Mouse (Mus musculus) gastrocnemius, postnatal 10 days (tissue): ENCODE results near the gene Vmn1r188. TPM values are rescaled to one million over a fixed set of nuclear protein-coding genes. Genes with fewer than 3 reads are reported as not detected.
A peak's percentile ranks its signal among the peaks of the same experiment; 100 is the strongest.
"Not testable (repeated sequence)": the region's sequence is repeated elsewhere in the genome, so short reads cannot be mapped to it uniquely, and the experiment has no call there.

Experiments
- DNase-seq: peaks from one replicate; pipeline ENCODE4 v3.0.0; 2021; ENCODE audit warnings: mixed read lengths
- long read RNA-seq, 2 experiments: library from polyadenylated mRNA; stranded (forward); transcript quantifications; one replicate each; pipeline ENCODE4 v2.0.0; 2021
- total RNA-seq, 2 experiments: library from RNA; stranded (reverse); gene quantifications; 2 replicates each; pipeline ENCODE4 v1.2.3; 2021

Vmn1r188 gene
- not detected for total RNA-seq
- long read RNA-seq, experiment 1, result 0 reads
- long read RNA-seq, experiment 2, result 0 reads

DNA sequence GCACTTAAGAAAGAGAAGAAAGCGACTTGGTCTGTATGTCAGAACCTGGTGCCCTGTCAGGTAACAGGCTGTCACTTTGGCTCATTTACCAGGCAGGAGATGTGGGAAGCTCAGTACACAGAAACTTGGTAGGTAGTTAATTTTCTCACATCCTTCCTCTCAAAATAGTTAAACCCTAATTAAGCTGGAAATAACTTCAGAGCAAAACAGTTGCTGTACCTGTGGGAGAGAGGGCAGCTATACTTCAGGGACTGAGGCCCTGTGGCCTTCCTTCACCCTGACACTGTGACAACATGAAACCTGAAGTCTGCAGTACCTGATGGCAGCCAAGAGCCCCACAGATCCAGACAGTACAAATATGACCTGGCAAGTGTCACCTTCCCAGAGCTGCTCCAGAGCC, at the start of gene Vmn1r188:
Gene Vmn1r188 (plus strand): TSS at position 301 of the 400 bp plus-strand sequence.
- not testable (repeated sequence) for DNase-seq

DNA sequence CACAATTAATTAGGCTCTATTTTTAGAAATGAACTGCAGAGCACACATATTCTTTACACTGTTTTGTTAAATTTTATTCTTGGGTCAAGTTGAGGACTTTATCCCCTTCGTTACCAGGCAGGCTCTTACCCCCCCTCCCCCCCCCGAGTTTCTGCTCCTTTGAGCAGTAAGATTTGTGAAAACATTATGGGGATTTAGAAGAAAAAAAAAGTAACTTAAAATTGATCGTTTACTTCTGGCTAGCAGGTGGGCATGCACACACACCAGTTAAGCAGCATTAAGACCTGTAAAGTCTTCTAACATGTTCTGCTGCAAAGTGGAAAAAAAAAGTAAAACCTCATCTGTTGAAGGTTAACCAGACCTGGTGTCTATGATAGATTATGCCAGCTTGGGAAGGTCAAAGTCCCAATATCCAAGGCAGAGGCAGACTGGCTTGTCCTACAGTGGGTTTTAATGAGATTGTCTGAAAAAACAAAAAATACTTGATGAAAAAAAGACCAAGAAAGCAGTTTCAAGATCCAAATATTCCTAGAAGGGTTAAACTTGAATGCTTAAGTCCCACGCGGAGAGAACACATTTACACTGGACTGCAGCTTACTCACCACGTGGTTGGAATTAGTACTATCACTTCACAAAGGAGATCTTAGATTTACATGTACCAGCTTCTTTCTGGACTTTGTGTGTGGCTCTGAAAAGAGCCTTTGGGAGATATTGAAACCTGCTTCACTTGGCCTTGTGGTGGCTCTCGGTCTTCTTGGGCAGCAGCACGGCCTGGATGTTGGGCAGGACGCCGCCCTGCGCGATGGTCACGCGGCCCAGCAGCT, 49.6 kb upstream of the Vmn1r188 start:
- DNase-seq, result no peak

DNA sequence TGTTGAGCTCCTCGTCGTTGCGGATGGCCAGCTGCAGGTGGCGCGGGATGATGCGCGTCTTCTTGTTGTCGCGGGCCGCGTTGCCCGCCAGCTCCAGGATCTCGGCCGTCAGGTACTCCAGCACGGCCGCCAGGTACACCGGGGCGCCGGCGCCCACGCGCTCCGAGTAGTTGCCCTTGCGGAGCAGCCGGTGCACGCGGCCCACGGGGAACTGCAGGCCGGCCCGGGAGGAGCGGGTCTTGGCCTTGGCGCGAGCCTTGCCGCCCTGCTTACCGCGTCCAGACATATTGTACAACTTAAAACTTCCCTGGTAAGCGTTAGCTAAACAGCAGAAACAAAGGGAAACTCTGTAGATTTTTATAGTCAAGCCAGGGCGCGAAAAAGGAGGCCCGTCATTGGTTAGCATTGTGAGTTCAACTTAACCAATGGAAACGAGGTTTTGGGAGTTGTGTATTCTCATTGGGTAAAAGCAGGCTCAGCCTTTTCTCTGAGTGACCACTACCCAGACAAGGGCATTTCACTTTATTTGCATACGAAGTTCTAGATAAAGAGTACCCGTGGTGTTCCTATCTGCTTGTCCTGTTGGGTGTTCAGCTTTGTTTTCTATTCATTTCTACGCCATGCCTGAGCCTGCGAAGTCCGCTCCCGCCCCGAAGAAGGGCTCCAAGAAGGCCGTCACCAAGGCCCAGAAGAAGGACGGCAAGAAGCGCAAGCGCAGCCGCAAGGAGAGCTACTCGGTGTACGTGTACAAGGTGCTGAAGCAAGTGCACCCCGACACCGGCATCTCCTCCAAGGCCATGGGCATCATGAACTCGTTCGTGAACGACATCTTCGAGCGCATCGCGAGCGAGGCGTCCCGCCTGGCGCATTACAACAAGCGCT, 48.7 kb upstream of the Vmn1r188 start, which contains the start of the genes Hist1h2ah and Hist1h2bk:
Gene Hist1h2ah (minus strand): TSS at position 302 of the 882 bp plus-strand sequence.
Gene Hist1h2bk (plus strand): TSS at position 604 of the 882 bp plus-strand sequence.
- peak; percentile 64 for DNase-seq

DNA sequence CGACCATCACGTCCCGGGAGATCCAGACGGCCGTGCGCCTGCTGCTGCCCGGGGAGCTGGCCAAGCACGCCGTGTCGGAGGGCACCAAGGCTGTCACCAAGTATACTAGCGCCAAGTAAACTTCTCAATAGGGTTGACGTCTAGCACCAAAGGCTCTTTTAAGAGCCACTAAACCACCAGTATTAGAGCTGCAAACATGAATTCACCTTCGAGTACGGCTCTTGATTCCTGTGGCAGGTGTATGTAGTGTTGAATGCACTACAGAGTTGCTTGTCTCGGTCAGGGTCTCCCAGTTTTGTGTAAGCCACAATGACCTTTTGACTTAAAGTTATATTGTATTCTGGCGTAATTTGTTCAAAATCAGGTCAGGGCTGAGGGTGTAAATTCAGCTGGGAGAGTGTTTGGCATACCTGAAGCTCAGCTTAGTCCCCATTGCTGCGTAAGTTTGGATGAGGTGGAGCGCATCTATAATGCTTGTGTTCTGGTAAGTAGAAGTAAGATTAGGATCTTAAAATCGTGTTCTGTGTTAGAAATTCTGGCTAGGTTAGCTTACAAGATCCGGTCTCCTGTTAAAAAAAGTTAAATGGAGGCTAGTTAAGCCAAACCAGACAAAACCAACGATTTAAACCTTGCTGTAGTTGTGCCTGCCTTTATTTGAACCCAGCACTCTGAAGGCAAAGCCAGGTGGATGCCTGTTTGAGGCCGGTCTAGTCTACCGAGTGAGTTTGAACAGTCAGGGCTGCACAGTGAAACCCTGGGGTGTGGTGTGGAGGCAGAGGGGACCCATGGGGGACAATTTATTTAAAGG, 47.9 kb upstream of the Vmn1r188 start:
- no peak for DNase-seq

DNA sequence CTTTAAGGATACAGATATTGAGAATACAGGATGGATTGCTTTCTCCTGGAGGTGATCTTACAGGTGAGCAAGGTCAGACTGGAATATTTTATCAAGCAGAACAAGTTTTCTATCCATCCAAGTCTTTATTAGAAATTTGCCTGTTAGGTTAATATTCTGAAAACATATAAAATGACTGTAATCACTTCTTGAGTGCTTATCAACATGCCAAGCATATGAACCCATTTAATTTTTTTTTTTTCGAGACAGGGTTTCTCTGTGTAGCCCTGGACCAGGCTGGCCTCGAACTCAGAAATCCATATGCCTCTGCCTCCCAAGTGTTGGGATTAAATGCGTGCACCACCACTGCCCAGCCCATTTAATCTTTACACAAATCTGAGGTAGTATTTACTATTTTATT, 47.3 kb upstream of the Vmn1r188 start:
- no peak for DNase-seq

DNA sequence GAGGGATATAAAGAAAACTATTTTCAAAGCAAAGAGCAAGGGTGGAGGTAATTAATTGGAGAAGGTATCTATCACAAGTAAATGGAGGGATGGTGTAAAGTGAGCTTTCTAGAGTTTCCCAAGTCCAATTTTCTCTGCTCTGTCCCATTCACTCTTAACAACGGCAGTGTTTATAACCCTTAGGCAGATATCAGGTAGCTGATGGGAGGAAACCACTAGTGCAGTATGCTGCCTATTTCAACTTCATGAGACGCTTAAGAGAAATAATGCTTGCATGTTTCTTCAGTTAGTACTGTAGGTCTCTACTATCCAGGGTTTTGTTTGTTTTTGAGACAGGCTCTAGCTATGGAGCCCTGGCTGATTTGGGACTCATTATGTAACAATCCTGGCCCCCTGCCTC, 46.8 kb upstream of the Vmn1r188 start:
- no peak for DNase-seq

DNA sequence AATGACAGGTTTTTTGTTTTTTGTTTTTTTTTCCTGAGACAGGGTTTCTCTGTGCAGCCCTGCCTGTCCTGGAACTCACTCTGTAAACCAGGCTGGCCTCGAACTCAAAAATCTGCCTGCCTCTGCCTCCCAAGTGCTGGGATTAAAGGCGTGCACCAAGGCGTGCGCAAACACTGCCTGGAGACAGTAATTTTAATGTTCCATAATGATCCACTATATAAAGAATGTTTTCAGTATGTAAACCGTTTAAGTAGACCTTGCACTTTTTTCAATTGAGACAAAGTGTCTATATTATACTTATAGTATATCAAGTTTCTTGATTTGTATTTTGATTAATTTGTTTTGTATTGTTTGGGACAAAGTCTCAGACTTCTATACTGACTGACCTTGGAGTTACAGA, 44.9 kb upstream of the Vmn1r188 start:
- DNase-seq, result no peak

DNA sequence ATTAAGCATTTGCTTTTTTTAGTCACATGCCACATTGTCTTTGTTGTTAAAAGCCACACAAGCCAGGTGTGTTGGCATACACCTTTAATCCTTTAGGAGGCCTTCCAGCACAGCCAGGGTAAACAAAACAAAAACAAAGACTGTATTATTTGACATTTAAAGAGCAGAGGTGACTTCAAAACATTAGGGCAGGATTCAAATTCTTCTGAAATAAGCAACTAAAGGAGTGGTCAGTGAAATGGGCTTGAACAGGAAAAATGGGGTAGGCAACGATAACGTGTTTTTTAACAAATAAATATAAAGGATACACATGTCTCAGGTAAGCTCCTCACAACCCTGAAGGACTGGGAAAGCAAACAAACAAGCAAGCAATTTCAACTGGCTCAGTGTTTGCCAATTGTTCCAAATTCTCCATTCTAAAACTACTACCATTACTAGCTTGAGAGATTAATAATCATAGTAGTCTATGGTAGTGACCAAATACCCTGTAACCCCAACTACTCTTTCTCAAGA, 44.2 kb upstream of the Vmn1r188 start:
- DNase-seq, result no peak

DNA sequence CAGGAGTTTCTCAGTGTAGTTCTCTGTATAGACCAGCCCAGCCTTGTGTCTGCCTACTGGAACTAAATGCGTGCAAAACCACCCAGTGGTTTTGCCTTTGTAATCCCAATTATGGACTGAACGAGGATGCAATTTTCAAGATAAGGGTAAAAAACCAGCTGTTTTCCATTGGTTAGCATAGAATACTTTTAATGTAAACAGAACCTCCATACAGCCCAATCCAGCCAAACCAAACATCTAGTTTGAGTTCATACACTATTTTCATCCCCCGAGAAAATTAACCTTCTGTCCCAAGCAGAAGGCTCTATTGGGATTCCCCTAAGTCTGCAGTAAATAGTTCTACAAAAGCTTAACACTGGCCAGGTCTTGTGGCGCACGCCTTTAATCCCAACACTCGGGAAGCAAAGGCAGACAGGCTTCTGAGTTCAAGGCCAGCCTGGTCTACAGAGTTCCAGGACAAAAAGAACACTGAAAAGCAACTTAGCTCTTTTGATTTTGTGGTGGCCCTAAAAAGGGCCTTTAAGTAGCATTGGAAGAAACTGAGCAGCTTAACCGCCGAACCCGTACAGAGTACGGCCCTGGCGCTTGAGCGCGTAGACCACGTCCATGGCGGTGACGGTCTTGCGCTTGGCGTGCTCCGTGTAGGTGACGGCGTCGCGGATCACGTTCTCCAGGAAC, 43.6 kb upstream of the Vmn1r188 start:
- DNase-seq, result no peak

DNA sequence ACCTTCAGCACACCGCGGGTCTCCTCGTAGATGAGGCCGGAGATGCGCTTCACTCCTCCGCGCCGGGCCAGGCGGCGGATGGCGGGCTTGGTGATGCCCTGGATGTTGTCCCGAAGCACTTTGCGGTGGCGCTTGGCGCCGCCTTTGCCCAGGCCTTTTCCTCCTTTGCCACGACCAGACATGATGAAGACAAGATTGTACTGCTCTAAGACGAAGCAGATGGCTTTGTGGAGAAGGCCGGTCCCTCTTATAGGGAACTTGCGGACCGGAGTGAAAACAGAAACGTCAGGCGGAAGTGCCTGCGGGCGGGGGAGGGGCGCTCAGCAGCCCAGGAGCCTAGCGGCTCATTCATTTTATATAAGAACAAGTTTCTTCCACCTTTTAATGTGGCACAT, 43.1 kb upstream of the Vmn1r188 start, which contains the start of gene Hist1h4i:
Gene Hist1h4i (minus strand): TSS at position 221 of the 395 bp plus-strand sequence.
- peak; percentile 90 for DNase-seq

DNA sequence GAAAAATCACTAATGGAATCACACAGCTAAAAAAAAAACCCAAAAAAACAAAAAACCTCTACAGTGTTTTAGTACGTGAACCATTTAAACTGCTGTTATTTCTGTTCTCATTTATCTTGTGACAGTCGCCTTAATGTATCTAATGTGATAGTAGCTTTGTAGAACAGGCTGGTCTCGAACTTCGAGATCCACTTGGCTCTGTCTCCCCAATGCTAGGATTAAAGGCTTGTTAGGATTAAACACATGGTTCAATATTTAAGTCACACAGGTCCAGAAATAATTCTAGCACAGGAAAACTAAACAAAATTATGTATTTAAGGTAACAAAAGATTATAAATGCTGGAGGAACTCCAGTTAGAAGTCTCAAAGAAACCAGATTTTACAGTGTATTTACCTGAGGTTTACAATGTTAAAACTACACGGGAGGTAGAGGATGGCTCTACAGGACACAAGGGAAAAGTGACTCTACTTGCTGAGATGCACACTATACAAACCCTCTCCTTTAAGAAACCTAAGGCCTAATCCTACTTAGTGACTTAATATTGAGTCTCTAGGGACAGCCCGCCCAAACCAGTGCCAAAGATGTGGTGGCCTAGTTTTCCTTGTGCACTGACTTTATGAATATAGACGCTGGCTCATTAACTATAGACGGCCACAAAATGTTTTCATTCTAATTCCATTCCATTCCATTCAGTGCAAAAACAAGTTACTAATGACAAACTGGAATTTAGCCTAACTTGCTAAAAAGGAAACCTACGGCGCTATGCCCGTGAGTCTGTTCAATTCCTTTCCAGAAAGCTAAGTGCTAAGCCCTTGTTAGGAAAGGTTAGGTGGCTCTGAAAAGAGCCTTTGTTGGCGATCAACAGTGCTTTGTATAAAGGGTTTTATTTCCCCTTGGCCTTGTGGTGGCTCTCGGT, 42.3 kb upstream of the Vmn1r188 start:
- no peak for DNase-seq

DNA sequence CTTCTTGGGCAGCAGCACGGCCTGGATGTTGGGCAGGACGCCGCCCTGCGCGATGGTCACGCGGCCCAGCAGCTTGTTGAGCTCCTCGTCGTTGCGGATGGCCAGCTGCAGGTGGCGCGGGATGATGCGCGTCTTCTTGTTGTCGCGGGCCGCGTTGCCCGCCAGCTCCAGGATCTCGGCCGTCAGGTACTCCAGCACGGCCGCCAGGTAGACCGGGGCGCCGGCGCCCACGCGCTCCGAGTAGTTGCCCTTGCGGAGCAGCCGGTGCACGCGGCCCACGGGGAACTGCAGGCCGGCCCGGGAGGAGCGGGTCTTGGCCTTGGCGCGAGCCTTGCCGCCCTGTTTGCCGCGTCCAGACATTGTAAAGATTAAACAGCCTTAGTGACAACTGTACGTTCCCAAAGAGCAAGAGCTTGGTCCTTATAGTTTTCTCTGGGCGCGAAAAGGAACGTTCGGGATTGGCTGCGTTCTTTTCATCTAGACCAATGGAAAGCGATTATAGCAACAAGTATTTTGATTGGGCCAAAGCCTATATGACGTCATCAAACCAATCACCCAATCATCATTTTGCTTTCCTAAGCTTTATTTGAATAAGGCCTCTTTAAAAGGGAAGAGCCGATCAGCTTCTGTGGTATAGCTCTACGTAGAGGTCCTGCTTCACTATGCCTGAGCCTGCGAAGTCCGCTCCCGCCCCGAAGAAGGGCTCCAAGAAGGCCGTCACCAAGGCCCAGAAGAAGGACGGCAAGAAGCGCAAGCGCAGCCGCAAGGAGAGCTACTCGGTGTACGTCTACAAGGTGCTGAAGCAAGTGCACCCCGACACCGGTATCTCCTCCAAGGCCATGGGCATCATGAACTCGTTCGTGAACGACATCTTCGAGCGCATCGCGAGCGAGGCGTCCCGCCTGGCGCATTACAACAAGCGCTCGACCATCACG, 41.4 kb upstream of the Vmn1r188 start, which contains the start of the genes Hist1h2ag and Hist1h2bj:
Gene Hist1h2ag (minus strand): TSS at position 377 of the 935 bp plus-strand sequence.
Gene Hist1h2bj (plus strand): TSS at position 647 of the 935 bp plus-strand sequence.
- DNase-seq, result peak; percentile 53

DNA sequence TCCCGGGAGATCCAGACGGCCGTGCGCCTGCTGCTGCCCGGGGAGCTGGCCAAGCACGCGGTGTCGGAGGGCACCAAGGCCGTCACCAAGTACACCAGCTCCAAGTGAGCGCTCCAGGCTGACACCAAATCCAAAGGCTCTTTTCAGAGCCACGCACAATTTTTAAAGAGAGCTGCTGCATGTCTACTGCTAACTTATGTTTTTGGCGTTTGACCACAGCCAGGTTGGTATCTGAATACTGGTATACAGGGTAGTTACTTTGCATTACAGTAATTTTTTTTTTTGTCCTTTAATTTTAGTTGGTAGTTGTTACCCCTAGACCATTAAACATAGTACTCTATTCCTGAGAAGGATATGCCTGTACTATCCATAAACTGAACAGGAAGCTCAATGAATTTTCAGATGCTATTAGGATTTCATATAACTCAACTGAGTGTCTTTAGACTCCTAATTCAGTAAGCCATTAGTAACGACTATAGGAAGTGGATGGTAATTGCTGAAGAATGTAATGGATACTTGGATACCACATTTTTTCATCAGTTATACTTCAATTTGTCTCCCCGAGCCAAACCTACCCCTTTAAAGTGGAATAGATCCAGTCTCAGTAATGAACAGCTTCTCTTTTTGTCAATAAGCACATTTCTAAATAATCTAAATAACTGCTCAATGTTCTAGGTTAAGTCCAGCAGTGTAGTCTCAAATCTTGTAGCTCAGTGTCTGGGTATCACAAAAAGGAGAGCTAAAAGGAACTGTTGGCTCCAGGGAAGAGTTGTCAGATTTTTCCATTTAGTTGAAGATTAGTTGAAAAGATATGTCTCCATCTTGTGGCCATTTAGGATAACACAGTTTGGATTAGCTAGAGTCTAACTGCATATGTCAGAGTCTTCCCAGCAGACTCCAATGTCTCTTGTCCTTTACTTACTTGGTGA, 40.5 kb upstream of the Vmn1r188 start:
- DNase-seq, result no peak

DNA sequence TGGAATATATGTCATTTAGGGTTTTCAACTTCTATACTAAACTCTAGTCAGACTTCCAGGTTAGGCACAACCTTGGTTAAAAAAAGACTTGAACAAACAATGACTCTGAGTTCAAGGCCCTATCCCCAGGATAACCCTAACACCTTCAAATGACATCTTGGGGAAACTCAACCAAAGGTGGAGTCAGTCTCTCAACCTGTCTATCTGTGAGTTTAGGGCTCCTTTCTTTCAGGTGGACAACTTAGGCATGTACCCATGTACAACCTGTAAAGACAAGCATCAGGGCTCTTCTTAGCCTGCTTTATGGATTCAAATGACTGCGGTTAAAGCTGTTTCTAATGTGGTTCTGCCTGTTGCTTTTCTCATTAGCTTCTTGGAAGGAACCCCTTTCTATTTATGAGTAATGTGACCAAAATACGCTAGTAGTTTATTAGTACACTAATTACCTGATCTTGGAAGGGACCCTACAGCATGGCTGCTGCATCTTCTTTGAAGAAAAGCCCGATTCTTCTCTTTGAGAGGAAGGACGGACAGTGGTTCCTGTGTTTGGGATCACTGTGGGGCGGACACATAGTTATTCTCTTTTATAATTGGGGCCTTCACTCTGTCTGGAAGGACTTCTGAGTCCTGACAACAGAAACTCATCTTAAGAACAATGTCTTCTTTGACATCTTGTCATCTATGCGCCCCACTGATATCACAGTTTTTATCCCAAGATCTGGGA, 39.6 kb upstream of the Vmn1r188 start:
- DNase-seq, result no peak

DNA sequence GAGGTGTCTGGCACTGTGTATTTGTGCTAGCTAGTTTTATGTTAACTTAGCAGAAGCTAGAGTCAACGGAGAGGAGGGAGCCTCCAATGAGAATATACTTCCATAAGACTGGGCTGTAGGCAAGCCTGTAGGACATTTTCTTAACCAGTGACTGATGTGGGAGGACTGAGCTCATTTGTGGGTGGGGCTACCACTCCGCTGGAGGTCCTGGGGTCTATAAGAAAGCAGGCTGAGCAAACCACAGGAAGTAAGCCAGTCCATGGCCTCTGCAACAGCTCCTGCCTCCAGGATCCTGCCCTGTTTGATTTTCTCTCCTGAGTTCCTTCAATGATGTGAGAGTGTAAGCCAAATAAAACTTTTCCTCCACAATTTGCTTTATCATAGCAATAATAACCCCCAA, 38.9 kb upstream of the Vmn1r188 start:
- no peak for DNase-seq

DNA sequence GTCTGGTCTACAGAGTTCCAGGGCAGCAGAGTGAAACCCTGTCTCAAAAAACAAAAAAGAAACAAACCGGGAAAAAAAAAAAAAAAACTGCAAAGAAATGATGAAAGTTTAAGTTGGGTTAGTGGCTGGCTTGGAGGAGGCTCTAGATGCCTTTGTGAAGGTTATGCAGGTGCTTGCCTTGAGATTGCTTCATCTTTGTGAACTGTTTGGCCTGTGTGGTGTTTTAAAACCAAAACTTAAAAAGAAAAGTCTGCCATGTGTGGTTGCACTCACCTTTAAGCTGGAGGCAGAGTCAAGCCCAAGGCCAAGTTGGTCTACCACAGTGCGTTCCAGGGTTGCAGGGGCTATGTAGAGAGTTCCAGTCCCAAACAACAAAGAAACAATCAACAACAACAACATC, 35.2 kb upstream of the Vmn1r188 start:
- no peak for DNase-seq
